Mouse (Mus musculus) midbrain, embryonic 16.5 days (tissue): Measurements from ENCODE around the gene Ccdc36. TPM values are rescaled to one million over a fixed set of nuclear protein-coding genes. Genes with fewer than 3 reads are reported as not detected.

Experiments
- ATAC-seq: fragments of 200-750 bp; cut with Nextera tagmentation; 2 replicates; pipeline ENCODE4 v1.8.0; 2017; ENCODE audit warnings: moderate TSS enrichment
- H3K27ac ChIP-seq: fragments of 300-500 bp; sonication (generic); 2 replicates; pipeline ENCODE4 v1.5.1; 2014; ENCODE audit warnings: mild to moderate bottlenecking, low read length, mixed read lengths
- H3K27me3 ChIP-seq: fragments of 300-500 bp; sonication (generic); 2 replicates; pipeline ENCODE4 v1.6.1; 2014; ENCODE audit warnings: low read depth, low read length, mixed read lengths; ENCODE audit not compliant: control insufficient read depth, insufficient read depth
- H3K36me3 ChIP-seq: fragments of 300-500 bp; sonication (generic); 2 replicates; pipeline ENCODE4 v1.6.1; 2014; ENCODE audit warnings: mild to moderate bottlenecking, low read length, moderate library complexity, mixed read lengths; ENCODE audit not compliant: control insufficient read depth, insufficient read depth
- H3K4me1 ChIP-seq: fragments of 300-500 bp; sonication (generic); 2 replicates; pipeline ENCODE4 v1.6.1; 2014; ENCODE audit warnings: mild to moderate bottlenecking, low read length, mixed read lengths; ENCODE audit not compliant: control insufficient read depth, insufficient read depth
- H3K4me2 ChIP-seq: fragments of 300-500 bp; sonication (generic); 2 replicates; pipeline ENCODE4 v1.6.1; 2014; ENCODE audit warnings: mild to moderate bottlenecking, low read length, mixed read lengths
- H3K4me3 ChIP-seq: fragments of 300-500 bp; sonication (generic); 2 replicates; pipeline ENCODE4 v1.5.1; 2014; ENCODE audit warnings: low read depth, mild to moderate bottlenecking, low read length, moderate library complexity, mixed read lengths
- H3K9ac ChIP-seq: fragments of 300-500 bp; sonication (generic); 2 replicates; pipeline ENCODE4 v1.6.1; 2014; ENCODE audit warnings: low read depth, low read length, mixed read lengths
- H3K9me3 ChIP-seq: fragments of 300-500 bp; sonication (generic); replicated peaks from 2 replicates; pipeline ENCODE4 v1.6.1; 2014; ENCODE audit warnings: mild to moderate bottlenecking, low read length, mixed read lengths; ENCODE audit not compliant: control insufficient read depth, poor library complexity, severe bottlenecking
- WGBS: fragments of 180-500 bp; shearing (Covaris S2); extraction: QIAGEN DNeasy Blood & Tissue Kit; methylation state at CpG from one replicate; pipeline ENCODE4 v1.1.7; 2014; 5-methylcytosine and 5-hydroxymethylcytosine counted together
- polyA plus RNA-seq: library from polyadenylated mRNA; unstranded; fragments of >200 nt; fragmentation: Nextera tagmentation; extraction: Ambion mirVana; gene quantifications from 2 replicates; pipeline ENCODE4 v1.2.1, GENCODE M21; 2015

Ccdc36 gene
- polyA plus RNA-seq, 1 experiment from 2014 or later, result 1.7 TPM

DNA sequence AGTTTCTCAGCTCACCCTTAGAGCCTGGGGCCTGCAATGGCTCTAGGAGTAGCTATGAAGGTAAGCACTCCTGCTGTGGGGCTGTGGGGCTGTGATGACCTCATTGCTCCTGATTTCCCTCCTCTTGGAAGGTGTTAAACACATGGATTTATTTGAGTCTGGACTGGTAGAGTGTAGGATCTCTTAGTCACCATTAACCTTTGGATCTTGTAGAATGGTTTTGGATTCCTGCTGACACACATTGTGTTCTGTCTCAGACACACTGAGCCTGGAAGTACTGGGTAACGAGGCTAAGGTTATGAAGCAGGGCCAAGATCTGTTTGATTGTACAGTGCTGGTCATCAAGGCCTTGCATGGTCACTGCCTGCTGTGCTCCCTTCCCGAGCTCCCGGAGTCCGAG, 49.0 kb downstream of the Ccdc36 start:
- Histone ChIP-seq H3K9me3 (no peaks in the 10 kb centered on the region), H3K9ac (no peak overlapping the region)

DNA sequence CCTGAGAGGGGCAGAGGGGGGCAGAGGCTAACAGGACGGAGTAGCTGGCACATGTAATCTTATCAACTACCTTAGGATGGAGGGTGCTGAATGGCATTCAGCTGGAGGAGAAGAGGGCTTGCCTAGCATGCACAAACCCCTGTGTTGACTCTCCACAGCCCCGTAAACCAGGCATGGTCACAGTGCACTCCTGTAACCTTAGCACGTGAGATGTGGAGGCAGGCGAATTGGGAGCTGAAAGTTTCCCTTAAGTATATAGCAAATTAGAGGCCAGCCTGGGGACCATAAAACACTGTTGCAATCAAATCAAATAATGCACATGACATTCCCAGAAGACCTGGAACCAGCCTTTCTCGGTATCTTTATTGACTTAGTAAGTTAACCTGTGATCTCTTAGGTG, 49.5 kb downstream of the Ccdc36 start:
- H3K4me2 ChIP-seq, result no peak overlapping the region
- H3K36me3 ChIP-seq, result peaks cover 49% of the 10 kb centered on the region
- H3K4me3 ChIP-seq, result no peak overlapping the region
- H3K9ac ChIP-seq, result no peak overlapping the region
- WGBS, result 94% methylated on average over 5 of the region's 5 CpGs
- H3K27me3 ChIP-seq, result no peaks in the 10 kb centered on the region
- H3K4me1 ChIP-seq, result no peaks in the 10 kb centered on the region
- H3K9me3 ChIP-seq, result no peaks in the 10 kb centered on the region
- H3K27ac ChIP-seq, result no peak overlapping the region
- ATAC-seq, result no peak

More for the DNA sequence above, 49.0 kb downstream of the Ccdc36 start:
- Histone ChIP-seq H3K4me3 (no peak overlapping the region), H3K4me1 (no peaks in the 10 kb centered on the region), H3K27ac (no peak overlapping the region), H3K36me3 (peaks cover 50% of the 10 kb centered on the region), H3K4me2 (no peak overlapping the region), H3K27me3 (no peaks in the 10 kb centered on the region)
- WGBS, result 89% methylated on average over 4 of the region's 4 CpGs
- ATAC-seq, result no peak

DNA sequence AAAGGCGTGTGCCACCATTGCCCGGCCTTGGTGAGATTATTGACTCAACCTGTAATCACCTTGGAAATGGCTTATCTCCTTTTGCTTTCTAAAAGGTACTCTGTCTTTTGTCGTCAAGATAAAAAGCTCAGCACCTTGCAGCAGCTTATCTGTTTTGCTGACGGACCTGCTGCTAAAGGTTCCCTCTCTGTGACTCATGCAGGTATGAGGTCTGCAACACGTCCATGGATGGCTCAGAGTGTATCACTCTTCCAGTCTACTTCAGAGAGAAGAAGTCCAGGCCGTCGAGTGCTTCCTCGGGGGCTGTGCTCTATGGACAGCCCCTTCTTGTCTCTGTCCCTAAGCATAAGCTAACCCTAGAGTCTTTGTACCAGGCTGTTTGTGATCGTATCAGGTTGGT, 50.0 kb downstream of the Ccdc36 start:
- Histone ChIP-seq H3K4me1 (no peaks in the 10 kb centered on the region), H3K9me3 (no peaks in the 10 kb centered on the region), H3K4me3 (no peak overlapping the region), H3K4me2 (no peak overlapping the region), H3K9ac (no peak overlapping the region), H3K27me3 (no peaks in the 10 kb centered on the region), H3K36me3 (peaks cover 54% of the 10 kb centered on the region), H3K27ac (no peak overlapping the region)
- 90% methylated on average over 9 of the region's 9 CpGs for WGBS
- no peak for ATAC-seq

Other genes with a start within 250 kb of the Ccdc36 start
- gene Bsn, start 238.1 kb downstream of the Ccdc36 start, polyA plus RNA-seq, result 8.6 and 10.1 TPM in 2 replicates
- 67.9 and 79.5 TPM in 2 replicates for gene Dag1, start 164.5 kb downstream of the Ccdc36 start, polyA plus RNA-seq
- 149 and 163 TPM in 2 replicates for gene Nicn1, start 138.1 kb downstream of the Ccdc36 start, polyA plus RNA-seq
- 30.2 and 33.6 TPM in 2 replicates for gene Amt, start 131.6 kb downstream of the Ccdc36 start, polyA plus RNA-seq
- gene Rhoa, start 122.4 kb downstream of the Ccdc36 start, polyA plus RNA-seq, result 273 and 286 TPM in 2 replicates
- 47.9 and 49.2 TPM in 2 replicates for gene Tcta, start 122.3 kb downstream of the Ccdc36 start, polyA plus RNA-seq
- 434 and 456 TPM in 2 replicates for gene Gpx1, start 89.6 kb downstream of the Ccdc36 start, polyA plus RNA-seq
- 126 and 142 TPM in 2 replicates for gene Usp4, start 80.6 kb downstream of the Ccdc36 start, polyA plus RNA-seq
- gene 1700102P08Rik, start 35.7 kb downstream of the Ccdc36 start, polyA plus RNA-seq, result 2.3 and 2.5 TPM in 2 replicates
- gene BC048562, start 8.0 kb upstream of the Ccdc36 start, polyA plus RNA-seq, result not detected in 2 replicates
- 65.2 and 69.3 TPM in 2 replicates for gene Ccdc71, start 32.0 kb upstream of the Ccdc36 start, polyA plus RNA-seq
- 72.6 and 81.0 TPM in 2 replicates for gene Klhdc8b, start 33.1 kb upstream of the Ccdc36 start, polyA plus RNA-seq
- 18.6 and 19.3 TPM in 2 replicates for gene Lamb2, start 51.3 kb upstream of the Ccdc36 start, polyA plus RNA-seq
- gene Usp19, start 62.1 kb upstream of the Ccdc36 start, polyA plus RNA-seq, result 68.6 and 71.5 TPM in 2 replicates
- 56.6 and 68.2 TPM in 2 replicates for gene Qars, start 79.2 kb upstream of the Ccdc36 start, polyA plus RNA-seq
- gene Qrich1, start 88.3 kb upstream of the Ccdc36 start, polyA plus RNA-seq, result 119 and 132 TPM in 2 replicates
- 92.7 and 93.9 TPM in 2 replicates for gene Impdh2, start 131.8 kb upstream of the Ccdc36 start, polyA plus RNA-seq
- gene Ndufaf3, start 138.9 kb upstream of the Ccdc36 start, polyA plus RNA-seq, result 77.2 and 79.4 TPM in 2 replicates
- gene Dalrd3, start 141.4 kb upstream of the Ccdc36 start, polyA plus RNA-seq, result 350 and 361 TPM in 2 replicates
- 420 and 427 TPM in 2 replicates for gene Wdr6, start 150.3 kb upstream of the Ccdc36 start, polyA plus RNA-seq
- 39.2 and 43.1 TPM in 2 replicates for gene P4htm, start 169.2 kb upstream of the Ccdc36 start, polyA plus RNA-seq
- 48.8 and 50.4 TPM in 2 replicates for gene Arih2, start 220.9 kb upstream of the Ccdc36 start, polyA plus RNA-seq
- gene Slc25a20, start 233.6 kb upstream of the Ccdc36 start, polyA plus RNA-seq, result 44.9 and 45.2 TPM in 2 replicates